Mouse (Mus musculus): ENCODE measurements around the gene Midn. TPM values are rescaled to one million over a fixed set of nuclear protein-coding genes. Genes with fewer than 3 reads are reported as not detected.

Gene Midn
- polyA plus RNA-seq, 1 experiment from 2014 or later, result 3.0 TPM

- Histone ChIP-seq H3K9ac (replicated peaks) (peak overlapping the region; percentile 96), H3K9me3 (ENCODE audit: low read length) (no peaks in the 10 kb centered on the region), H3K27ac (ENCODE audit: low read depth) (peak overlapping the region; percentile 99), H3K4me2 (ENCODE audit: low read depth, low read length) (peak overlapping the region; percentile 81), H3K36me3 (replicated peaks; ENCODE audit: insufficient read depth, low read length) (peaks cover 25% of the 10 kb centered on the region), H3K27me3 (ENCODE audit: insufficient read depth, low read length) (no peaks in the 10 kb centered on the region), H3K4me1 (ENCODE audit: insufficient read depth) (peaks cover 60% of the 10 kb centered on the region), H3K4me3 (ENCODE audit: low read depth, low read length) (peak overlapping the region; percentile 71)
- peak; percentile 99 for DNase-seq
- 2% methylated on average over 49 of the region's 55 CpGs for WGBS (ENCODE audit: insufficient replicate concordance)
- TF ChIP-seq EP300 (IDR thresholded peaks at IDR 0.05; ENCODE audit: low read depth) (no peak), CTCF (IDR thresholded peaks at IDR 0.05; ENCODE audit: low read depth) (no peak)
- peak; percentile 87 for ATAC-seq
Measured at GRCm38 (mm10) chr10:80167460-80168037, 19.5 kb downstream of the Midn start.

GRCm38 (mm10) chr10:80168038-80168661 lies 20.1 kb downstream of the Midn start:
- peak; percentile 96 for DNase-seq
- Histone ChIP-seq H3K27ac (ENCODE audit: low read depth) (peak overlapping the region; percentile 99), H3K9ac (replicated peaks) (peak overlapping the region; percentile 96), H3K4me1 (ENCODE audit: insufficient read depth) (peaks cover 56% of the 10 kb centered on the region), H3K36me3 (replicated peaks; ENCODE audit: insufficient read depth, low read length) (peaks cover 25% of the 10 kb centered on the region), H3K27me3 (ENCODE audit: insufficient read depth, low read length) (no peaks in the 10 kb centered on the region), H3K4me3 (ENCODE audit: low read depth, low read length) (peak overlapping the region; percentile 71), H3K9me3 (ENCODE audit: low read length) (no peaks in the 10 kb centered on the region), H3K4me2 (ENCODE audit: low read depth, low read length) (peak overlapping the region; percentile 81)
- TF ChIP-seq EP300 (IDR thresholded peaks at IDR 0.05; ENCODE audit: low read depth), result peak; percentile 9; the same call in 1 of the 2 replicates
- TF ChIP-seq CTCF (IDR thresholded peaks at IDR 0.05; ENCODE audit: low read depth), result no peak
- under 1% methylated on average over 39 of the region's 48 CpGs for WGBS (ENCODE audit: insufficient replicate concordance)
- ATAC-seq, result peak; percentile 67

GRCm38 (mm10) chr10:80169070-80169469 lies 21.0 kb downstream of the Midn start:
- no peak for ATAC-seq
- Histone ChIP-seq H3K36me3 (replicated peaks; ENCODE audit: insufficient read depth, low read length) (peaks cover 25% of the 10 kb centered on the region), H3K4me2 (ENCODE audit: low read depth, low read length) (peak overlapping the region; percentile 81), H3K27ac (ENCODE audit: low read depth) (peak overlapping the region; percentile 99), H3K9me3 (ENCODE audit: low read length) (no peaks in the 10 kb centered on the region), H3K9ac (replicated peaks) (peak overlapping the region; percentile 96; the same call in 1 of the 2 replicates), H3K4me1 (ENCODE audit: insufficient read depth) (peaks cover 53% of the 10 kb centered on the region), H3K27me3 (ENCODE audit: insufficient read depth, low read length) (no peaks in the 10 kb centered on the region), H3K4me3 (ENCODE audit: low read depth, low read length) (peak overlapping the region; percentile 71)
- TF ChIP-seq EP300 (IDR thresholded peaks at IDR 0.05; ENCODE audit: low read depth), result no peak
- no peak for TF ChIP-seq CTCF (IDR thresholded peaks at IDR 0.05; ENCODE audit: low read depth)
- DNase-seq, result no peak
- 65% methylated on average over 1 of the region's 1 CpGs for WGBS (ENCODE audit: insufficient replicate concordance)

GRCm38 (mm10) chr10:80169651-80170050 lies 21.6 kb downstream of the Midn start:
- H3K27me3 ChIP-seq (ENCODE audit: insufficient read depth, low read length), result no peaks in the 10 kb centered on the region
- TF ChIP-seq EP300 (IDR thresholded peaks at IDR 0.05; ENCODE audit: low read depth) (no peak), CTCF (IDR thresholded peaks at IDR 0.05; ENCODE audit: low read depth) (no peak)
- H3K9me3 ChIP-seq (ENCODE audit: low read length), result no peaks in the 10 kb centered on the region
- no peak overlapping the region for H3K9ac ChIP-seq (replicated peaks)
- DNase-seq (no peak), ATAC-seq (no peak)
- 89% methylated on average over 7 of the region's 7 CpGs for WGBS (ENCODE audit: insufficient replicate concordance)
- no peak overlapping the region for H3K27ac ChIP-seq (ENCODE audit: low read depth)
- H3K4me1 ChIP-seq (ENCODE audit: insufficient read depth), result peaks cover 47% of the 10 kb centered on the region
- peaks cover 25% of the 10 kb centered on the region for H3K36me3 ChIP-seq (replicated peaks; ENCODE audit: insufficient read depth, low read length)
- no peak overlapping the region for H3K4me3 ChIP-seq (ENCODE audit: low read depth, low read length)
- no peak overlapping the region for H3K4me2 ChIP-seq (ENCODE audit: low read depth, low read length)

- 89% methylated on average over 16 of the region's 16 CpGs for WGBS (ENCODE audit: insufficient replicate concordance)
- ATAC-seq (no peak), DNase-seq (no peak)
- no peaks in the 10 kb centered on the region for H3K27me3 ChIP-seq (ENCODE audit: insufficient read depth, low read length)
- H3K9ac ChIP-seq (replicated peaks), result no peak overlapping the region
- peaks cover 25% of the 10 kb centered on the region for H3K36me3 ChIP-seq (replicated peaks; ENCODE audit: insufficient read depth, low read length)
- TF ChIP-seq EP300 (IDR thresholded peaks at IDR 0.05; ENCODE audit: low read depth) (no peak), CTCF (IDR thresholded peaks at IDR 0.05; ENCODE audit: low read depth) (no peak)
- H3K27ac ChIP-seq (ENCODE audit: low read depth), result no peak overlapping the region
- H3K4me1 ChIP-seq (ENCODE audit: insufficient read depth), result peaks cover 45% of the 10 kb centered on the region
- H3K4me3 ChIP-seq (ENCODE audit: low read depth, low read length), result no peak overlapping the region
- H3K9me3 ChIP-seq (ENCODE audit: low read length), result no peaks in the 10 kb centered on the region
- H3K4me2 ChIP-seq (ENCODE audit: low read depth, low read length), result no peak overlapping the region
Measured at GRCm38 (mm10) chr10:80170052-80170451, 22.0 kb downstream of the Midn start.

GRCm38 (mm10) chr10:80170601-80171021 lies 22.5 kb downstream of the Midn start:
- Histone ChIP-seq H3K27me3 (ENCODE audit: insufficient read depth, low read length) (no peaks in the 10 kb centered on the region), H3K4me1 (ENCODE audit: insufficient read depth) (peaks cover 40% of the 10 kb centered on the region), H3K9ac (replicated peaks) (no peak overlapping the region), H3K9me3 (ENCODE audit: low read length) (no peaks in the 10 kb centered on the region), H3K4me2 (ENCODE audit: low read depth, low read length) (no peak overlapping the region), H3K36me3 (replicated peaks; ENCODE audit: insufficient read depth, low read length) (peaks cover 25% of the 10 kb centered on the region), H3K4me3 (ENCODE audit: low read depth, low read length) (no peak overlapping the region), H3K27ac (ENCODE audit: low read depth) (no peak overlapping the region)
- TF ChIP-seq EP300 (IDR thresholded peaks at IDR 0.05; ENCODE audit: low read depth) (no peak), CTCF (IDR thresholded peaks at IDR 0.05; ENCODE audit: low read depth) (no peak)
- ATAC-seq (no peak), DNase-seq (no peak)
- WGBS (ENCODE audit: insufficient replicate concordance), result 96% methylated on average over 19 of the region's 19 CpGs
